Mouse (Mus musculus) testis, adult 2 months (tissue): Measurements from ENCODE around the gene Spen. TPM values are rescaled to one million over a fixed set of nuclear protein-coding genes. Genes with fewer than 3 reads are reported as not detected.
"Not testable (repeated sequence)": the region's sequence is repeated elsewhere in the genome, so short reads cannot be mapped to it uniquely, and the experiment has no call there.

Experiments
- H3K27ac ChIP-seq: fragments of 200-500 bp; 2 replicates; pipeline ENCODE4 v1.5.1; 2012; ENCODE audit warnings: low read depth, low read length; ENCODE audit not compliant: control insufficient read depth, insufficient read depth
- H3K27me3 ChIP-seq: fragments of 200-500 bp; 2 replicates; pipeline ENCODE4 v1.6.1; 2012; ENCODE audit warnings: mild to moderate bottlenecking, low read length, moderate library complexity; ENCODE audit not compliant: control insufficient read depth, insufficient read depth
- H3K36me3 ChIP-seq: fragments of 200-500 bp; 2 replicates; pipeline ENCODE4 v1.6.1; 2012; ENCODE audit warnings: mild to moderate bottlenecking, low read length; ENCODE audit not compliant: control insufficient read depth, insufficient read depth
- H3K4me1 ChIP-seq: fragments of 200-500 bp; 2 replicates; pipeline ENCODE4 v1.6.1; 2012; ENCODE audit warnings: low read length; ENCODE audit not compliant: control insufficient read depth, insufficient read depth
- H3K4me3 ChIP-seq: fragments of 200-500 bp; 2 replicates; pipeline ENCODE4 v1.5.1; 2012; ENCODE audit warnings: low read depth, mild to moderate bottlenecking, low read length, moderate library complexity, mixed read lengths; ENCODE audit not compliant: control insufficient read depth
- CTCF ChIP-seq: fragments of 200-500 bp; IDR thresholded peaks from 2 replicates; pipeline ENCODE4 v1.5.1; 2012; ENCODE audit warnings: low read depth, mild to moderate bottlenecking, inconsistent platforms, low read length, moderate library complexity; ENCODE audit not compliant: control insufficient read depth, insufficient read depth, insufficient replicate concordance
- POLR2A ChIP-seq: fragments of 200-500 bp; IDR thresholded peaks from 2 replicates; pipeline ENCODE4 v1.6.1; 2012; ENCODE audit warnings: low read depth, mild to moderate bottlenecking, inconsistent platforms, low read length, moderate library complexity; ENCODE audit not compliant: control insufficient read depth
- polyA plus RNA-seq: library from polyadenylated mRNA; depleted of rRNA; stranded (reverse); fragments of >200 nt; gene quantifications from 2 replicates; pipeline ENCODE4 v1.2.3, GENCODE M21; 2012

Spen gene
- polyA plus RNA-seq, 1 experiment = 16.9 TPM

- H3K36me3 ChIP-seq = no peaks in the 10 kb centered on the region
- H3K27ac ChIP-seq = peak overlapping the region; percentile 34
- H3K4me3 ChIP-seq = no peak overlapping the region
- TF ChIP-seq POLR2A (no peak; the same call in 1 of the 2 replicates), CTCF (no peak)
- H3K4me1 ChIP-seq = peaks cover 5% of the 10 kb centered on the region
- no peaks in the 10 kb centered on the region for H3K27me3 ChIP-seq
These were observed 35.1 kb upstream of the Spen start for GRCm38 (mm10) chr4:141573359-141573966.

GRCm38 (mm10) chr4:141572668-141573358 lies 34.4 kb upstream of the Spen start:
- Histone ChIP-seq H3K4me1 (peaks cover 5% of the 10 kb centered on the region), H3K36me3 (no peaks in the 10 kb centered on the region), H3K4me3 (no peak overlapping the region), H3K27ac (no peak overlapping the region), H3K27me3 (no peaks in the 10 kb centered on the region)
- no peak for TF ChIP-seq POLR2A
- no peak for TF ChIP-seq CTCF

GRCm38 (mm10) chr4:141571934-141572333 lies 33.5 kb upstream of the Spen start:
- Histone ChIP-seq H3K4me3 (no peak overlapping the region), H3K4me1 (peaks cover 5% of the 10 kb centered on the region), H3K27ac (no peak overlapping the region), H3K27me3 (no peaks in the 10 kb centered on the region), H3K36me3 (no peaks in the 10 kb centered on the region)
- TF ChIP-seq CTCF (no peak), POLR2A (no peak)

GRCm38 (mm10) chr4:141571337-141571739 lies 32.9 kb upstream of the Spen start:
- Histone ChIP-seq H3K27ac (no peak overlapping the region), H3K4me3 (no peak overlapping the region), H3K36me3 (no peaks in the 10 kb centered on the region), H3K27me3 (no peaks in the 10 kb centered on the region), H3K4me1 (peaks cover 5% of the 10 kb centered on the region)
- TF ChIP-seq CTCF (no peak), POLR2A (no peak)

- H3K27ac ChIP-seq = no peak overlapping the region
- H3K27me3 ChIP-seq = no peaks in the 10 kb centered on the region
- no peaks in the 10 kb centered on the region for H3K36me3 ChIP-seq
- H3K4me3 ChIP-seq = no peak overlapping the region
- no peak for TF ChIP-seq POLR2A
- no peak for TF ChIP-seq CTCF
- peaks cover 5% of the 10 kb centered on the region for H3K4me1 ChIP-seq
These were observed 32.4 kb upstream of the Spen start for GRCm38 (mm10) chr4:141570821-141571220.

- no peaks in the 10 kb centered on the region for H3K27me3 ChIP-seq
- peaks cover 5% of the 10 kb centered on the region for H3K4me1 ChIP-seq
- TF ChIP-seq CTCF = no peak
- TF ChIP-seq POLR2A = no peak
- H3K4me3 ChIP-seq = no peak overlapping the region
- no peak overlapping the region for H3K27ac ChIP-seq
- H3K36me3 ChIP-seq = no peaks in the 10 kb centered on the region
These were observed 31.6 kb upstream of the Spen start for GRCm38 (mm10) chr4:141570004-141570403.

- no peak overlapping the region for H3K27ac ChIP-seq
- 0 out of 2 replicates have a peak, but pooled peaks cover 3% of the 10 kb centered on the region for H3K4me1 ChIP-seq
- no peaks in the 10 kb centered on the region for H3K36me3 ChIP-seq
- no peak overlapping the region for H3K4me3 ChIP-seq
- H3K27me3 ChIP-seq = no peaks in the 10 kb centered on the region
- TF ChIP-seq POLR2A (no peak), CTCF (no peak)
These were observed 30.6 kb upstream of the Spen start for GRCm38 (mm10) chr4:141568966-141569365.

- H3K4me1 ChIP-seq, H3K36me3 ChIP-seq, H3K27me3 ChIP-seq, H3K27ac ChIP-seq, H3K4me3 ChIP-seq: not testable (repeated sequence)
These were observed 28.8 kb upstream of the Spen start for GRCm38 (mm10) chr4:141567174-141567573.
